Mouse (Mus musculus) embryonic facial prominence, embryonic 15.5 days (tissue): ENCODE measurements around the gene Ckap5. TPM values are rescaled to one million over a fixed set of nuclear protein-coding genes. Genes with fewer than 3 reads are reported as not detected.
"Not testable (repeated sequence)": the region's sequence is repeated elsewhere in the genome, so short reads cannot be mapped to it uniquely, and the experiment has no call there.

Source experiments
- ATAC-seq: fragments of 200-750 bp; cut with Nextera tagmentation; 2 replicates; pipeline ENCODE4 v1.8.0; 2017; ENCODE audit warnings: low read depth, moderate TSS enrichment; ENCODE audit not compliant: insufficient number of reproducible peaks, low FRiP score, low TSS enrichment
- H3K27ac ChIP-seq: fragments of 300-500 bp; sonication (generic); replicated peaks from 2 replicates; pipeline ENCODE4 v1.5.1; 2015; ENCODE audit warnings: mild to moderate bottlenecking, inconsistent platforms
- H3K27me3 ChIP-seq: fragments of 300-500 bp; sonication (generic); 2 replicates; pipeline ENCODE4 v1.6.1; 2015; ENCODE audit warnings: inconsistent platforms
- H3K36me3 ChIP-seq: fragments of 300-500 bp; sonication (generic); 2 replicates; pipeline ENCODE4 v1.6.1; 2015; ENCODE audit warnings: mild to moderate bottlenecking, inconsistent platforms
- H3K4me1 ChIP-seq: fragments of 300-500 bp; sonication (generic); 2 replicates; pipeline ENCODE4 v1.6.1; 2015; ENCODE audit warnings: inconsistent platforms
- H3K4me2 ChIP-seq: fragments of 300-500 bp; sonication (generic); replicated peaks from 2 replicates; pipeline ENCODE4 v1.6.1; 2015; ENCODE audit warnings: mild to moderate bottlenecking, inconsistent platforms
- H3K4me3 ChIP-seq: fragments of 300-500 bp; sonication (generic); replicated peaks from 2 replicates; pipeline ENCODE4 v1.5.1; 2015; ENCODE audit warnings: mild to moderate bottlenecking, inconsistent platforms
- H3K9ac ChIP-seq: fragments of 300-500 bp; sonication (generic); 2 replicates; pipeline ENCODE4 v1.6.1; 2015; ENCODE audit warnings: inconsistent platforms
- H3K9me3 ChIP-seq: fragments of 300-500 bp; sonication (generic); replicated peaks from 2 replicates; pipeline ENCODE4 v1.6.1; 2016; ENCODE audit warnings: inconsistent platforms
- WGBS: fragments of 180-500 bp; shearing (Covaris S2); methylation state at CpG from one replicate; pipeline ENCODE4 v1.1.7; 2015; 5-methylcytosine and 5-hydroxymethylcytosine counted together
- polyA plus RNA-seq: library from polyadenylated mRNA; unstranded; fragments of >200 nt; fragmentation: Nextera tagmentation; extraction: Ambion mirVana; gene quantifications from 2 replicates; pipeline ENCODE4 v1.2.1, GENCODE M21; 2015

Ckap5 gene
- polyA plus RNA-seq, 1 experiment from 2014 or later = 60.7 TPM

DNA sequence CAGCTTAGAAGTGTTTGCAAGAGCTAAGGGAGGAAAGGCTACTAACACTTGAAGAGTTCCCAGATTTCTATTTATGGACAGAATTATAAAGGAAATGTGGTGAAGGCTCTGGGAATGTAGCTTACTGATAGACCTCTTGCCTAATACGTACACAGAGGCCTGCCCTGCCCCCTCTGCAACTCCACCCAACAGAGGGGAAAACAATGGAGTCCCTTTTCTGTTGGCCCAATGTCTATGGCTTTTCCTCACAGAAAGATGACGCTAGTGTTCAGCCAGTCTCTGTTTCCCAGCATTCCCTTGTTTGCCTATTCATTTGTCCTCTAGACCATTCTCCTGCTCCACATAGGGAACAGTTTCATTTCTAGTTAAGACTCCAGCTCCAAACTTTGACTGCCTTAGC is 9.4 kb upstream of the Ckap5 start:
- Histone ChIP-seq H3K4me1 (no peaks in the 10 kb centered on the region), H3K4me3 (no peak overlapping the region), H3K9ac (no peak overlapping the region), H3K9me3 (no peaks in the 10 kb centered on the region), H3K27ac (0 out of 2 replicates have a peak overlapping the region, but pooled peaks have one; percentile 22), H3K36me3 (peaks cover 19% of the 10 kb centered on the region), H3K27me3 (no peaks in the 10 kb centered on the region), H3K4me2 (no peak overlapping the region)
- ATAC-seq = no peak
- 11% methylated on average over 2 of the region's 2 CpGs for WGBS

DNA sequence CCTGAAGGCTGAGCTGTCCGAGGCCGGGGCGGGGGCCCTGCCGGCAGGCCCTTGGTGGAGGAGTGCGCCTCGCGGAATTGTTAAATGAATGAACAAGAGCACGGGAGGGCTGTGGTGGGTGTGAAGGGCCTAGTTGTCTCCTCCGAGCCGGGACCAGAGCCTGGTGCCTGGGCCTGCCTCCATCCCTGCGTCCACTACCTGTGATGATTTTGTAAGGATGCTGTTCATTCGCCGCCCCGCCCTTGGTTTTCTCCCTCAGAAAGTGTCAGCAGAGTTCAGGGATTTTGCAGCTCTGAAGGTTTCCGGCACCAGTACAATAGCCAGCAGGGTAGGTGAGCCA is 555 bp downstream of the Ckap5 start:
- no peaks in the 10 kb centered on the region for H3K9me3 ChIP-seq
- ATAC-seq = peak; percentile 53; the same call in 1 of the 2 replicates
- no peaks in the 10 kb centered on the region for H3K36me3 ChIP-seq
- peak overlapping the region; percentile 80 for H3K27ac ChIP-seq
- peak overlapping the region; percentile 96 for H3K4me3 ChIP-seq
- peak overlapping the region; percentile 62 for H3K4me2 ChIP-seq
- no peaks in the 10 kb centered on the region for H3K27me3 ChIP-seq
- WGBS = 0% methylated on average over 15 of the region's 15 CpGs
- H3K4me1 ChIP-seq = peaks cover 6% of the 10 kb centered on the region
- H3K9ac ChIP-seq = peak overlapping the region; percentile 94

DNA sequence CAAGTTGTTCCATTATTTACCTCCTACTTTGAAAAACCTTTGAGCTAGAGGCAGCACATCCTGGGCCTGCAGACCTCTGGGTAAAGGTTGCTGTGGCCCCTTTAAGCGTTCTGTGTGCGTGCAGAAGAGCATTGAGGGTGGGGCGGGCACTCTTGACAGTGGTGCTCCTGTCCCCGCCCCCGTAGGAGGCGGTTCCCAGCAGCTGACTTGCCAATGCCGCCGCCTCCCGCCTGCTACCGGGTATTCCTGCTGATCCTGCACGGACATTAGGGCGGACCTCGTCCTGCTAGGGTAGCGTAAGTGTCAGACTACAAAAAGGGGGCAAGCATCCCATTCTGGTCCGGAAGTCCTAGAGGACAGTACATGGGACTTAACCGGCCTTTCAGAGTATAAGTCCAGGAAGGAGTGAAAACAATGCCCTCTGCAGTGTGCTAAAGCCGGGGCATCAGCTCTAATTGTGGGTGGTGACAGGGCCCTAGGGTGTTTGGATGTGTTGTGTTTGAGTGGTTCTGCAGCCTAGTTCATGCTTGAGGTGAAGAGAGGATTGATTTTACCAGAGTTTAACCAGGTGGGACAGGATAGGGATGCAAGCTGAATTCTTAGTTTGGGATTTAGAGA is 11.1 kb downstream of the Ckap5 start:
- Histone ChIP-seq H3K9me3 (no peaks in the 10 kb centered on the region), H3K4me1 (peaks cover 9% of the 10 kb centered on the region; the same call in 1 of the 2 replicates), H3K4me3 (peak overlapping the region; percentile 46), H3K4me2 (peak overlapping the region; percentile 52), H3K36me3 (0 out of 2 replicates have a peak, but pooled peaks cover 3% of the 10 kb centered on the region), H3K27ac (peak overlapping the region; percentile 29), H3K27me3 (no peaks in the 10 kb centered on the region), H3K9ac (peak overlapping the region; percentile 23; the same call in 1 of the 2 replicates)
- WGBS = 3% methylated on average over 17 of the region's 17 CpGs
- ATAC-seq = peak; percentile 89

DNA sequence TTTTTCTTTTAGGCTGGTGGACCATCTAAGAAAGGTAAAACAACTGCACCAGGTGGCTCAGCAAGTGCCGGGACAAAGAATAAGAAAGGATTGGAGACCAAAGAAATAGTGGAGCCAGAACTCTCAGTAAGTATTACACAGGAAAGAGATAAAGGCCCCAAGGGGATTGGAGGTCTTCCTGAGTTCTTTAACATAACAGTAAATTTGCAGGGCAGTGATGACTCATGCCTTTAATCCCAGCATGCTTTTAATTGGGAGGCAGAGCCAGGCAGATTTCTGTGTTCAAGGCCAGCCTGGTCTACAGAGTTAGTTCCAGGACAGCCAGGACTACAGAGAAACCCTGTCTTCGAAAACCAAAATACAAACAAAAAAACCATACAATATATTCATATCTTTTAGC is 41.6 kb downstream of the Ckap5 start:
- Histone ChIP-seq H3K36me3 (peaks cover 68% of the 10 kb centered on the region), H3K4me1 (no peaks in the 10 kb centered on the region), H3K27ac (no peak overlapping the region), H3K4me3 (no peak overlapping the region), H3K4me2 (no peak overlapping the region), H3K9ac (no peak overlapping the region), H3K27me3 (no peaks in the 10 kb centered on the region), H3K9me3 (no peaks in the 10 kb centered on the region)
- 88% methylated on average over 2 of the region's 2 CpGs for WGBS
- no peak for ATAC-seq

DNA sequence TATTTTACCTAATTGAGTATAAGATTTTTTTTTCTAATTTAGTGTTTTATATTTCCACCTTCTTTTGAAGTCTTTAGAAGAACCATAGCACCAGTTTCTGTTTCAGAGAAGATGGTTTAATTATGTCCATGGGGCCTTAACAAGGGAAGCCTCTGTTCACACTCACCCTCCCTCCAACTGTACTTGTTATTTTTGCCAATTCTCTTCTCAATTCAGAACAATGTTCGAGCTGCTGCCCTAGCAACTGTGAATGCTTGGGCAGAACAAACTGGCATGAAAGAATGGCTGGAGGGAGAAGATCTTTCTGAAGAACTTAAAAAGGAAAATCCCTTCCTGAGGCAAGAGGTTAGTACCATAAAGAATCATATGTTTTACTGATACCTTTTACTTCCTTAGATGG is 54.3 kb downstream of the Ckap5 start:
- no peaks in the 10 kb centered on the region for H3K9me3 ChIP-seq
- peaks cover 64% of the 10 kb centered on the region for H3K36me3 ChIP-seq

DNA sequence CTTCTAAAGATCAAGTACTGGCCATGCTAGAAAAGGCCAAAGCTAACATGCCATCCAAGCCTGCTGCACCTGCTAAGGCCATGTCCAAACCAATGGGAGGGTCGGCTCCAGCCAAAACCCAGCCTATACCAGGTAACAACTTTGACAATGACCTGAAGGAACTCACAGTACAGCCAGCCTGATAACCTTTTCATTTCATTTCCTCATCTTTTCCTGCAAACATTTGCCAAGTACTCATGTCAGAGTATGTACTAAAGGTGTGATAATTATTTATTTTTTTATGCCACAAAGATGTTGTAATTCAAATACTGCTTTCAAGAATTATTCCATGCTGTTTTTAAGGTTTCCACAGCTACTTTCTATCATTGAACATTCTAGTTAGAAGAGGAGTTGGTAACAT is 59.7 kb downstream of the Ckap5 start:
- Histone ChIP-seq H3K4me3 (no peak overlapping the region), H3K4me1 (no peaks in the 10 kb centered on the region), H3K27me3 (no peaks in the 10 kb centered on the region), H3K27ac (no peak overlapping the region), H3K36me3 (peaks cover 62% of the 10 kb centered on the region), H3K4me2 (no peak overlapping the region), H3K9me3 (no peaks in the 10 kb centered on the region), H3K9ac (no peak overlapping the region)
- 92% methylated on average over 1 of the region's 1 CpGs for WGBS
- no peak for ATAC-seq

More for the DNA sequence above, 54.3 kb downstream of the Ckap5 start:
- Histone ChIP-seq H3K4me1 (no peaks in the 10 kb centered on the region), H3K4me3 (no peak overlapping the region), H3K27me3 (no peaks in the 10 kb centered on the region), H3K4me2 (no peak overlapping the region), H3K27ac (no peak overlapping the region), H3K9ac (no peak overlapping the region)
- ATAC-seq = no peak
- 80% methylated on average over 1 of the region's 1 CpGs for WGBS

DNA sequence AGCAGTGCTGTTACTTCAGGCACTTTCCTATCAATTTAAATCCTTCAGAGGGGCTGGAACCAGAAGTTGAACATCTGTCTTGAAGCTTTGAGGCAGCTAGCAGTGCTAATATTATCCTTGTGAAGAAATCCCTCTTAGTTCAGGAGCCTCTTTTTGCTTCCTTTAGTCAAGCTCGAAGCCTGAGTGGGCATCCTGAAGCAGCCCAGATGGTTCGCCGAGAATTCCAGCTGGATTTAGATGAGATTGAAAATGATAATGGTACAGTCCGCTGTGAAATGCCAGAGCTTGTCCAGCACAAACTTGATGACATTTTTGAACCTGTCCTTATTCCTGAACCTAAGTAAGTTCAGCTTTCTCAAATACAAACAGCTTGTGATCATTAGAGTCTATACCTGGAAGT is 73.9 kb downstream of the Ckap5 start:
- 93% methylated on average over 4 of the region's 4 CpGs for WGBS
- Histone ChIP-seq H3K27me3 (no peaks in the 10 kb centered on the region), H3K27ac (no peak overlapping the region), H3K36me3 (peaks cover 77% of the 10 kb centered on the region), H3K4me3 (no peak overlapping the region), H3K4me2 (no peak overlapping the region), H3K9ac (no peak overlapping the region), H3K9me3 (no peaks in the 10 kb centered on the region), H3K4me1 (no peaks in the 10 kb centered on the region)
- no peak for ATAC-seq

DNA sequence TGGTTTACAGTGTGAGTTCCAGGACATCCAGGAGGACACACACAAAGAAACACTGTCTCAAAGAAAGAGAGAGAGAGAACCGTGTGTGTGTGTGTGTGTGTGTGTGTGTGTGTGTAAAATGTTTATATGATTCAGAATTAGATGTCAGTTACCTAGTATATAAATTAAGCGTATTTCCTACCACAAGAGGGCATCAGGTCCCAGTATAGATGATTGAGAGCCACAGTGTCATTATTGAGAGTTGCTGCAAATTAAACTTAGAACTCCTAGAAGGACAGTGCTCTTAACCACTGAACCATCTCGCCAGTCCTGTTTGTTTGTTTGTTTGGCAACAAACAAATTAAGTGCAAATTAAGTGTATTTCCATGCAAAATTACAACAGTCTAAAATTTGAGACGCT is 75.8 kb downstream of the Ckap5 start:
- Histone ChIP-seq H3K27ac (no peak overlapping the region), H3K9me3 (no peaks in the 10 kb centered on the region), H3K9ac (no peak overlapping the region), H3K4me3 (no peak overlapping the region), H3K4me1 (no peaks in the 10 kb centered on the region), H3K27me3 (no peaks in the 10 kb centered on the region), H3K4me2 (no peak overlapping the region), H3K36me3 (peaks cover 74% of the 10 kb centered on the region)
- no peak for ATAC-seq
- WGBS = 91% methylated on average over 4 of the region's 4 CpGs

DNA sequence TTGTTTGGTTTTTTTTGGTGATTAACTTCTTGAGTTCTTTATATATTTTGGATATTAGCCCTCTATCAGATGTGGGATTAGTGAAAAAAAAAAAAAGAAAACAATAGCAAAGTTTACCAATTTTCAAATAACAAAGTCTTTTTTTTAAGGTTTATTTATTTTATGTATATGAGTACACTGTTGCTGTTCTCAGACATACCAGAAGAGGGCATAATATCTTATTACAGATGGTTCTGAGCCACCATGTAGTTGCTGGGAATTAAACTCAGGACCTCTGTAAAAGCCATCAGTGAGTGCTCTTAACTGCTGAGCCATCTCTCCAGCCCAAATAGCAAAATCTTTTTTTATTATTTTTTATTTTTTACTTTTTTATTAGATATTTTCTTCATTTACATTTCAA is 82.8 kb downstream of the Ckap5 start:
- H3K27me3 ChIP-seq, H3K9me3 ChIP-seq, ATAC-seq, H3K4me3 ChIP-seq, H3K9ac ChIP-seq, H3K4me2 ChIP-seq, H3K27ac ChIP-seq, H3K4me1 ChIP-seq: not testable (repeated sequence)
- H3K36me3 ChIP-seq = peaks cover 61% of the 10 kb centered on the region

DNA sequence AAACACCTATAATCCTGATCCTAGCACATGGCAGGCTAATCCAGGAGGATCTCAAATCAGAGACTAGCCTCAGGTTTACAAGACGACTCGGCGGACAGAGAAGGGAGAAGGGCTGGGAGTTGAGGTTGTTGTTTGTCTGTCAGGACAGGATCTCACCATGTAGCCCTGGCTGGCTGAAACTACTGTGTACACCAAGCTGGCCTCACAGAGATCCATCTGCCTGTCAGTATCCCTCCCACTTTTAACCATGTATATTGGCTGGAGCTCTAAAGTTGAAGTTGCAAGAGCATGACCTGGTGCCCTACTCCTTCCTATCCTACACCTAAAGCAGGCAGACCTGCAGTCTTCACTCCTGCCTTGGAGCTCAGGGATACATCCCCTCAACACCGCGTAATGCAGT is 95.8 kb downstream of the Ckap5 start:
- no peak overlapping the region for H3K27ac ChIP-seq
- no peak overlapping the region for H3K9ac ChIP-seq
- H3K27me3 ChIP-seq = no peaks in the 10 kb centered on the region
- no peak for ATAC-seq
- H3K4me3 ChIP-seq = no peak overlapping the region
- H3K4me1 ChIP-seq = no peaks in the 10 kb centered on the region
- no peaks in the 10 kb centered on the region for H3K9me3 ChIP-seq
- H3K36me3 ChIP-seq = peaks cover 58% of the 10 kb centered on the region
- WGBS = 89% methylated on average over 5 of the region's 5 CpGs
- no peak overlapping the region for H3K4me2 ChIP-seq

DNA sequence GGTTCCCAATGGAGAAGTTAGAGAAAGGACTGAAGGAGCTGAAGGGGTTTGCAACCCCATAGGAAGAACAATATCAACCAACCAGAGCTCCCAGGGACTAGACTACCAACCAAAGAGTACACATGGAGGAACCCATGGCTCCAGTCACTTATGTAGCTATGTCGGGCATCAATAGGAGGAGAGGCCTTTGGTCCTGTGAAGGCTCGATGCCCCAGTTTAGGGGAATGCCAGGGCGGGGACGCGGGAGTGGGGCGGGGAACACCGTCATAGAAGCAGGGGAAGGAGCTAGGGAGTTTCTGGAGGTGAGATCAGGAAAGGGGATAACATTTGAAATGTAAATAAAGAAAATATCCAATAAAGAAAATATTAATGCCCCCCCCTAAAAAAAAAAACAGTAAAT is 96.8 kb downstream of the Ckap5 start:
- not testable (repeated sequence) for ATAC-seq, H3K9ac ChIP-seq, H3K27me3 ChIP-seq, H3K4me1 ChIP-seq, H3K9me3 ChIP-seq, H3K4me3 ChIP-seq, H3K27ac ChIP-seq, H3K4me2 ChIP-seq
- 89% methylated on average over 7 of the region's 7 CpGs for WGBS
- peaks cover 47% of the 10 kb centered on the region for H3K36me3 ChIP-seq

DNA sequence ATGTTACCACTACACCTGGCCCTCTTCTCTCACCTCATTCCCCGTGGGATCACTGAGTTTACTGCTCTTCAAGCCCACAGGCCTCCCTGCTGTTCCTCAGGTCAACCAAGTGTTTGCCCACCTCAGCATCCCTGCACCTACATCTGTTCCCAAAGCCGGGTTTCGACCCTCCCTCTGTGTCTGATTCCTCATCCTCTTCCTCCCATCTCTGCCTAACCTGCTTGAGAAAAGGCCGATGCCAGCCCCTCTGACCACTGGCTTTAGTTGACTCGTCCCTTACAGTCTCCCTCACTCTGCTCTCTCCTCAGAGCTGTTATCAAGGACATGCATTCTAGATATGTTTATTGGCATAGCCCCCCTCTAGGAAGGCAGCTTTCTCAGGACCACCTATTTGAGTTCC is 100.9 kb downstream of the Ckap5 start:
- Histone ChIP-seq H3K4me1 (no peaks in the 10 kb centered on the region), H3K27ac (no peak overlapping the region), H3K36me3 (peaks cover 8% of the 10 kb centered on the region), H3K27me3 (no peaks in the 10 kb centered on the region), H3K9me3 (no peaks in the 10 kb centered on the region), H3K4me3 (no peak overlapping the region), H3K9ac (no peak overlapping the region), H3K4me2 (no peak overlapping the region)
- ATAC-seq = no peak
- WGBS = 86% methylated on average over 5 of the region's 5 CpGs
